Mouse (Mus musculus): ENCODE data around the gene Dera.

GRCm38 (mm10) chr6:137806342-137806741 lies 52.0 kb downstream of the Dera start:
- TF ChIP-seq CTCF (IDR thresholded peaks at IDR 0.05; ENCODE audit: low read depth) (no peak), EP300 (optimal IDR thresholded peaks at IDR 0.05) (no peak)
